ENCODE assay signal across 15 mouse cellular contexts in genomic region chr10:41583383-41583782, GRCm38 (mm10).
A peak's percentile ranks its signal among the peaks of the same experiment; 100 is the strongest.
DNase-seq lines count a peak whose midpoint lies in the region; ATAC-seq and TF ChIP-seq lines count a peak whose summit lies in the region.
"Had no signal": no experiment of that assay in that cellular context is flagged by ENCODE, and none has a peak within 500 bp of the region (broad histone marks: within the 10 kb centered on the region; RNA-seq: fewer than 3 reads in every experiment).

No protein-coding gene starts in this region.

- H3K4me3 ChIP-seq in hindbrain, embryonic 12.5 days = no peak overlapping the region
- H3K4me3 ChIP-seq in hindbrain, postnatal 0 days (ENCODE audit: low read length) = no peak overlapping the region
- H3K4me3 ChIP-seq in thymus, adult 2 months (ENCODE audit: control insufficient read depth, insufficient read depth, low read length) = no peak overlapping the region
- H3K4me3 ChIP-seq: left cerebral cortex, adult 2 months; liver, embryonic 15.5 days; neural tube, embryonic 13.5 days had no signal

- H3K4me1 ChIP-seq in hindbrain, embryonic 12.5 days = peaks cover 7% of the 10 kb centered on the region; the same call in 1 of the 2 replicates
- H3K4me1 ChIP-seq in hindbrain, postnatal 0 days (ENCODE audit: insufficient read depth, low read length) = no peaks in the 10 kb centered on the region
- H3K4me1 ChIP-seq in thymus, adult 2 months (replicated peaks; ENCODE audit: control insufficient read depth, insufficient read depth, low read length) = peaks cover 41% of the 10 kb centered on the region

- H3K9ac ChIP-seq in hindbrain, embryonic 12.5 days = no peak overlapping the region
- H3K9ac ChIP-seq in hindbrain, postnatal 0 days (replicated peaks; ENCODE audit: low read length) = no peak overlapping the region
- H3K9ac ChIP-seq: forebrain, postnatal 0 days; liver, embryonic 15.5 days; neural tube, embryonic 13.5 days had no signal

- 67% methylated on average over 6 of the region's 6 CpGs for WGBS in hindbrain, embryonic 12.5 days
- WGBS in hindbrain, postnatal 0 days = 62% methylated on average over 6 of the region's 6 CpGs
- 64% methylated on average over 6 of the region's 6 CpGs for WGBS in thymus, adult 2 months

- ATAC-seq in hindbrain, embryonic 12.5 days (ENCODE audit: low FRiP score) = no peak
- no peak for ATAC-seq in hindbrain, postnatal 0 days
- ATAC-seq: forebrain, postnatal 0 days had no signal

- peak; percentile 20 for DNase-seq in embryo, embryonic 10.5 days (ENCODE audit: low spot score)
- DNase-seq in embryo, embryonic 10 days (ENCODE audit: low spot score) = no peak
- DNase-seq in hindbrain, postnatal 0 days (ENCODE audit: low spot score) = no peak
- no peak for DNase-seq in thymus, adult 2 months
- DNase-seq in thymus, postnatal 0 days (ENCODE audit: low spot score) = no peak
- no peak for DNase-seq in urinary bladder, postnatal 4 days (ENCODE audit: low spot score in 2 of 2)
- DNase-seq in left cerebral cortex, adult 11 months (ENCODE audit: low spot score) = no peak
- DNase-seq: adrenal gland, postnatal 10 days; cerebellum, adult 9-11 months; forebrain, postnatal 0 days; gastrocnemius, postnatal 25 days had no signal

- no peaks in the 10 kb centered on the region for H3K27me3 ChIP-seq in hindbrain, embryonic 12.5 days
- H3K27me3 ChIP-seq in hindbrain, postnatal 0 days (ENCODE audit: insufficient read depth, low read length) = no peaks in the 10 kb centered on the region
- H3K27me3 ChIP-seq in thymus, adult 2 months (ENCODE audit: control insufficient read depth, insufficient read depth, low read length) = no peaks in the 10 kb centered on the region
- H3K27me3 ChIP-seq: liver, embryonic 15.5 days; neural tube, embryonic 13.5 days had no signal

- H3K27ac ChIP-seq in hindbrain, embryonic 12.5 days = peak overlapping the region; percentile 35; the same call in 1 of the 2 replicates
- H3K27ac ChIP-seq in hindbrain, postnatal 0 days = no peak overlapping the region
- H3K27ac ChIP-seq in thymus, adult 2 months (ENCODE audit: control insufficient read depth, insufficient read depth, low read length) = peak overlapping the region; percentile 95
- H3K27ac ChIP-seq: left cerebral cortex, adult 2 months; liver, embryonic 15.5 days; neural tube, embryonic 13.5 days had no signal

- no peak for TF ChIP-seq CTCF in hindbrain, postnatal 0 days (IDR thresholded peaks at IDR 0.05; ENCODE audit: low read depth)
- TF ChIP-seq CTCF in thymus, adult 2 months (IDR thresholded peaks at IDR 0.05; ENCODE audit: borderline replicate concordance, control insufficient read depth, extremely low read depth, insufficient read depth, low read length, poor library complexity) = no peak

- no peaks in the 10 kb centered on the region for H3K36me3 ChIP-seq in hindbrain, embryonic 12.5 days
- no peaks in the 10 kb centered on the region for H3K36me3 ChIP-seq in hindbrain, postnatal 0 days (ENCODE audit: insufficient read depth, low read length)
- no peaks in the 10 kb centered on the region for H3K36me3 ChIP-seq in thymus, adult 2 months (ENCODE audit: control insufficient read depth, insufficient read depth, low read length)
- H3K36me3 ChIP-seq: liver, embryonic 15.5 days; neural tube, embryonic 13.5 days had no signal

- TF ChIP-seq POLR2A in thymus, adult 2 months (IDR thresholded peaks at IDR 0.05; ENCODE audit: control insufficient read depth, extremely low read depth, insufficient read depth, low read length, poor library complexity) = no peak

- H3K4me2 ChIP-seq in hindbrain, embryonic 12.5 days (replicated peaks) = no peak overlapping the region
- H3K4me2 ChIP-seq in hindbrain, postnatal 0 days (ENCODE audit: low read depth, low read length) = no peak overlapping the region
- H3K4me2 ChIP-seq: liver, embryonic 15.5 days; neural tube, embryonic 13.5 days had no signal

- H3K9me3 ChIP-seq in hindbrain, embryonic 12.5 days (replicated peaks) = no peaks in the 10 kb centered on the region
- no peaks in the 10 kb centered on the region for H3K9me3 ChIP-seq in hindbrain, postnatal 0 days (ENCODE audit: low read length)
- H3K9me3 ChIP-seq: liver, embryonic 15.5 days; neural tube, embryonic 13.5 days had no signal
